Mouse (Mus musculus) CD4-positive, CD25-positive, alpha-beta regulatory T cell, adult 4 months (primary cell): ENCODE data around the gene Ubxn10. TPM values are rescaled to one million over a fixed set of nuclear protein-coding genes. Genes with fewer than 3 reads are reported as not detected.

Source experiments
- ATAC-seq: one replicate; pipeline ENCODE4 v1.8.0; 2017
- polyA plus RNA-seq, 2 experiments: library from polyadenylated mRNA; unstranded; fragments of 100-300 nt; shearing (Covaris generic); gene quantifications; one replicate each; pipeline ENCODE4 v1.2.1; 2017

The Ubxn10 gene
- not detected for polyA plus RNA-seq

DNA sequence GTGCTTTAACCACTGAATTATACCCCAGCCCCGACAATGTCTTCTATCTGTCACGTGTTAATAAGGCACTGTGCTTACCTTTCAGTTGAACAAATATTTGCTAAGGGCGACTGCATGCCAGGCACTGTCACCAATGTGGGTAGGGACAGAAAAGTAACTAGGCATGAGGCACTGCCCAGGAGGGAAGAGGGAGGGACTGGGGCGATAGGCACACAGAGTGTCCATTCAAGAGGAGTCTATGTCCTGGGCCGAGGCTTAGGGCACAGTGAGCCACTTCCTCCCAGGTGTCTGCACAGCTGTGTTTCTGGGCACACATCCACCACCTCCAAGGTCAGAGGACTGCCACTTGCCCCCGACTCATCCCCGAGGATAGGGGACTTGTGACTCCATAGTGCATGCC lies at the start of gene Ubxn10:
Ubxn10 (minus strand) TSS at position 137 of the 400 bp plus-strand sequence.
- no peak for ATAC-seq

DNA sequence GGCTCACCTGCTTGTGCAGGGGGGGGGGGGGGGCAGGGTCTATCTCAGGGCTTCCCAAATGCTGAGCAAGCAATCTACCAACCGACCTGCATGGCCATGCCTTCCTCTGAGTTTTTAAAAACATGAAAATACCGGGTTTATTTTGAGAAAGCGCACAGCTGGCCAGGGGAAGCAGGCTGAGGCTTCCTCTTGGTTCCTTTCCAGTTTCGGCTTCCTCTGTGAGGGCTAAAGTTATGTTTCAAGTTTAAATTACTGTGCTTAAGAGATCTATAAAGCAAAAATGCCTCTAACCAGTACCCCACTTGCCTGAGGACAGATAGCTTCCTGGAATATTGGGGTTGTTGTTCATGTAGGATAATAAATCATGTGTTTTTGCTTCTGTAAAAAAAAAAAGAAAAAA lies 49.2 kb upstream of the Ubxn10 start:
- ATAC-seq, result no peak

DNA sequence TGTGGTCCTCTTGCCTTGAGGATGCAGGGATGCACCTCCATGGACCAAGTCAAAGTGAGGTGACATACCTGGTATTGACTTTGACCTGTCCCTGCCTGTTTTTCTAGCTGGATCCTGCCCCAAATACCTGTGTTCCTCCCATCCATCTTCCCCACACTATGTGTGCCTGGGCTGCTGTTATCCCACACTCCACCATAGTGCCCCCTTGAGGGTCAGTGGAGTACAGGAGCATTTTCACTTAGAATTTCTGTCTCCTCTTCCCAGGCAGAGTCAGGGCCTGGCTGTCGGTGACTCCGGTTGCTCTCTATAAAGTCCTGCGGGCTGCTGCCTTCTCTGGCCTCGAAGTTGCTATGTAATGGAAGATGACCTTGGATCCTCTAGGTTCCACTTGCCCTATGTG lies 48.8 kb upstream of the Ubxn10 start:
- ATAC-seq, result no peak

DNA sequence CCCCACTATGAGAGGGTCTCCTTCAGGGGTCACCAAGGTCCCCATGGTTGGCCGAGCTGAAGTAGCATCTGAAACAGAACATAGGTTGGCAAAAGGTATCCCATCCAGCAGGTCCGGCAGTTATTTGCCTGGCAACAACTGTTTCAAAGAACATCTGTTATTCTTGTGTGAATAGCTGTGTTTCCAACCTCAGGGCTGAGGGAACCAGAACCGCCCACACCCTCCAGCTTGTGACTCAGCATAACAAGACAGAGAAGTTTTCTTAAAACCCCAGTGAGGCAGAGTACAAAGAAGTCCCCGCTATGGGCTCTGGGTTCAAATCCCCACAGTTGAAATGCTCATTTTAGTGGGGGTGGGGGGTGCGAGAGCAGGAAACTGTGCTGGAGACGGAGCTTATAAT lies 45.1 kb upstream of the Ubxn10 start:
- no peak for ATAC-seq

DNA sequence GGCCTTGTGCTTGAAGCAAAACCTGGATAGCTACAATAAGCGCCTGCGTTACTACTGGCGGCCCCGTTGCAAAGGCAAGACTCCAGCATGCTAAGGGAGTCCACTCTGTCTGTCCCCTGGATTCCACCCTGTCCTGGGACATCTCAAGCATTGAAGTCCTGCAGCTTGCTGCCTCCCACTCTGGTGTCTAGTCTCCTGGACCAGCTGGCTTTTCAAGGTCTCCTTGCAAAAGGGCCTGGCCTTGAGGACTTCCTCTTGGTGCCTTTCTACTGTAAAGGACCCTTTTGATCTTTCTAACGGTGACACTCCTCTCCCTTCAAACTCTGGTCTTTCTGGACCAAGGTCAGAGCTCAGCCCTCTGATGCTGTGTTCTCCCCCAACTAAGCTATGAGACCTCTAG lies 43.3 kb upstream of the Ubxn10 start:
- ATAC-seq, result no peak

DNA sequence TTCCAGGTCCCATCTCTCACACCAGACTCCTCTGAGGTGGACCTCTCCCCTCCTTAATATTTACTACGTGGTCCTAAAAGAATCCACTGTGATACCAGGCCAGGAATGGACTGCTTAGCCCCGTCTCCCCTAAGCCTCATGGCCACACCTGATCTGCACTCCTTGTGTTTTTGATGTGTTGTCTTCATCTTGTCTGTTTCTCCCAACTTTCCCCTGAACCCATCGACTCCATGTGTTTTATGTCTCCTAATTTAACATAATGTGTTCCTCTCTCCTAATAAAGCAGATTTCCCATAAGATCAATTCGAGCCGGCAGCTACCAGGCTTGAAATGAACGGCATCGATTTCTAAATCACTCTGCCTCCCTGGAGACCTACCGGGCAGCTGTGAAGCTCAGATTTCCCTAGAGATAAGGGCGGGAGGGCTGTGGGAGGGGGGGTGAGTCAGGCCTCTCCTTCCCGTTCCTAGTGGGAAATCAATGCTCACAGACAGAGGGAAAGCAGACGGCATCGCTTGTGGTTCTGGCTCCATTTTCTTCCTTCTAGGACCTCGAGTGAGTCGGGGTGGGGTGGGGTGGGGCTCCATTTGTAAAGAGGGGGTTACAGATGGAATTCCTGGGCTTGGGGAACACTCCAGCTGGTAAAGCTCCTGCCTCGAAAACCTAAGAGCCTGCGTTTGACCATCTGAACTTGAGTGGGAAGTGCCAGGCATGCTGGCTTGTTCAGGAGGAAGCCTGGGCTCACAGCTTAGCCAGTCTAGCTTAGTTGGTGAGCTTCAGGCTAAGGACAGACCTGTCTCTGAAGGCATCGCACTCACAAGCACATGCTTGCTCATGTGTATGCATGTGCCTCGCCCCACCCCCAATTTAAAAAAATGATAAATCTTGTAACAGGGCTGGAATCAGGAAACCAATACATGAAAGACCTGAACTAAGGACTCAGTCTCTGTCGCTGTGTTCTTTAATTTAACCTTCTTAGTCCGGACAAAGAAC lies 40.7 kb upstream of the Ubxn10 start:
- no peak for ATAC-seq

DNA sequence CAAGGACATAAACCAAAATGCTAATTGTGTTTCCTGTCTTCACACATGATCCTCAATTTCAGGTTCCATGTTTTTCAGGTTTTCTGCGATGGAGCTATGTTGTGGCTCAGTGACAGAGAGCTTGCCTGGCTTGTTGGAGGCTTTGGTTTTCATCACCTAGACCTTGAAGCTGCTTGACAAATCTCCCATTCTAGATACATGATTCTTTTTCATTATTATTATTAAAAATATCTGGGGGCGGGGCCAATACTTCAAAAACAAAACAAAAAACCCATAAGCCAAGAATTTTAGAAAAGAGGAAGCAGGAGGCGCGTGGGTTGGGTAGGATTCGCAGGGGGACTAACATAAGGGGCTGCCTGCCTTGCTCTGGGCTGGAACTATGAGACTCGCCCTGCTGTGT lies 38.5 kb upstream of the Ubxn10 start, which contains the start of gene Pla2g2d:
Pla2g2d (plus strand) TSS at position 301 of the 400 bp plus-strand sequence.
- ATAC-seq, result no peak

DNA sequence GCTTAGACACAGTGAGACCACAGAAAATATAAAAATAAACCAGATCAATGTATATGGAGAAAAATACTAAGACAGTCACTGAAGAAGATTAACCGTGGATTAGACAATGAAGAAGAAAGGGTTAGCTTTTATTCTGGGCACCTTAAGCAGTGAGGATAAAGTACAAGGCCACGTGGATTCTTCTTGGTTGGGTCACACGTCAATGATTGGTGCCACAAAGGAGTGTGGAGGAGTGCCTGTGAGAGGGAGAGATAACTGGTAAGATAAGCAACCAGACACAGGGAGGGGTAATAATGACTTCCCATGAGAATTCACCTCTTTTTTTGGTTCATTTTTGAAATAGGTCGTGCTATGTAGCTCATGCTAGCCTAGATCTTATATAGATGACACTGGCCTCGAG lies 35.4 kb upstream of the Ubxn10 start:
- no peak for ATAC-seq

DNA sequence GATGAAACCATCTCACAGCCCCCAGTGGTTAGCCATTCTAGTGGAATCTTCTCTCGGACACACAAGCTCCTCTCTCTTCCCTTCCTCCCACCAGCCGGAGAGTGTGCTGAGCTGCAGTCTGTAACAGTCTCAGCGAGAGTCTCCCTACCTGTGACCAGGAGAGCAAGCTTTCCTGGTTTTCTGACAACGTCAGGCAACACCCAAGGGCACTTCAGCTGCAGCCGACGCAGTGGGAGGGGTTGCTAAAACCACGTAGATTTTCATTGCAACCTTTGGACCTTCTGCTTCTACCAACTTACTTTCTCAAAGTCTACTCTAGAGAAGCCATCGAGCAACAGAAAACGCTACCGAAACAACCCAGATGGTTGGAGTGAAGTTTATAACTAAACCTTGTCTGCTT lies 35.0 kb upstream of the Ubxn10 start:
- no peak for ATAC-seq

DNA sequence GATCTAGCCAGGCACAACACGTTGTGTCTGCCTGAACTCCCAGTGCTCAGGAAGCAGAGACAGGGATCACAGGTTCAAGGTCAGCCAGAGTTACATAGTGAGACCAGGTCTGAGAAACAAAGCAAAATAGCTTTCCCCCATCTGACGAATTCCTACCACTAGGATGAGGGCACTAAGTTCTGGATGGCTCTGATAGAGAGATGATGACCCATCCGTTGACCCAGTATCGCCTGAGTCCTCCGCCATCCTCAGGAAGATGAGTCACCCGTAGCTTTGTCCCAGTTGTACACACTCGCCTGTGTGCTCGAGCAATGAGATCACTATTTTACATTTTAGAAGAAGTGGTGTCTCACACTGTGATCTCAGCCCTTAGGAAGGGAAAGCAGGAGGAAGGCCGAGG lies 25.3 kb upstream of the Ubxn10 start:
- ATAC-seq, result no peak

DNA sequence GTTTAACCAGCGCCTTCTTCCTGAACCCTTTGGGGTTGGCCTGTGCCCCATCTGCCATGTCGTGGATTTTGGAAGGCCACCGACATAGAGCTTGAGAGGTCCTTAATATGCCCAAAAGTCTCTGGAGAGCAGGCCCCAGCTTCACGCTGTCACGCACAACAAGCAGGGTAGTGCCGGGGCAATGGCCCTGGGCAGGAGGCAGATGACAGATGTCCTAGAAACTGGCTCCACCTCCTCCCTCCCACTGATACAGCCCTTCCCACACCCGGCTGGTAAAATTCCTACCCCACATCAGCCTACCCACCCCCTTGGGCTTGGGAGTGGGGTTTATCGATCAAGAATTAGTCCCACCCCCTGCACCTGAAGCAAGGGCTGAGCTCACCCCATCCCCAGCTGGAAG lies 20.4 kb upstream of the Ubxn10 start, which contains the start of gene Pla2g2f:
Pla2g2f (minus strand) TSS at position 211 of the 400 bp plus-strand sequence.
- no peak for ATAC-seq

DNA sequence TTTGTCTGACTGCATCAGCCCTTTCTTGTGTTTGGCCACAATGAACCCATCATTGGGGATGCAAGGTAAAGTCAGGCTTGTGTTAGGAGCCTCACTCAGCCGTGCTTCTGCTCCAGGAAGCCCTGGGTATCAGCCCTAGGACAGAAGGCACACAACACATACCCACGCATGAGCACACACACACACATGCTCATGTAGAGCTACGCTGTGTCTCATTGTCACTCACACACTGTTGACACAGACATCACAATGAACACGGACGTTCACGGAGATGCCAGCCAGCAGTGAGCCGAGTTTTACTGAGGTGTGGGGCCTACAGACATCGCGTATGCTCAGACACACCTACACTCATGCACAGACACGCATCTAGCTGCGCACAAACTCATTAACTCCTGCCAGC lies 19.0 kb upstream of the Ubxn10 start:
- no peak for ATAC-seq

DNA sequence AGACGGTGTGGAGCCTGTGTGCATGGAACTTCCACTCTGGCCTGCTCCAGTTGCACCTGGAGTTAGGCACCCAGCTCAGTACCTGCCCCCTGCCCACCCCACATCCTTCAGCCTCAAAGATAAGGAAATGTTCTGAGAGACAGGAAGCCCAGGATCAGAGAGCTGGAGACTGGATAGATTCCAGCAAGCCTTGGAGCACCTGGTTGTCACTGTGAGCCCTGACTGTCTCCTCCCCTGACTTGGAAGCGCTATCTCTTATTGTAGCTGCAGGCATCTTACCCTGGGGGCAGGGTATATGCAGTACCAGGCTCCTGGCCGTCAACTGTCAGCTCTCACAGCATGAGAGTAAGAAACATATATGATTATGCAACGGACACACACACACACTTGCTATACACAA lies 18.5 kb upstream of the Ubxn10 start:
- ATAC-seq, result no peak

DNA sequence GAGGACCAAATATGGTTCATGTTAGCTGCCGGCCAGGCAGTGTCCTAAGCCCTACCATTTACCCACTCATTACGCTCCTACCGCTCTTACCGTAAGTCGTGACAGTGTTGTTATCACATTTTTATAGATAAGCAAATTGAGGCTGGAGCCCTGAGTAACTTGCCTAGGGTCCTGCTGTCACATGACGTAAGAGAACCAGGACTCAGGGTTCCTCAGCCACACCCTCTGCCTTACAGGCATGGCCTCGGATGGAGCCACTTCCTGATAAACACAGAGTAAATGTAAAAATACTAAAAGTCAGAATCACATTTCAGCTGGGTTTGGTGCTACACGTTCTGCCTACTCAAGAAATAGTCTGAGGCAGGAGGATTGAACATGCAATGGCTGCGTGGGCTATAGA lies 17.5 kb upstream of the Ubxn10 start:
- no peak for ATAC-seq

DNA sequence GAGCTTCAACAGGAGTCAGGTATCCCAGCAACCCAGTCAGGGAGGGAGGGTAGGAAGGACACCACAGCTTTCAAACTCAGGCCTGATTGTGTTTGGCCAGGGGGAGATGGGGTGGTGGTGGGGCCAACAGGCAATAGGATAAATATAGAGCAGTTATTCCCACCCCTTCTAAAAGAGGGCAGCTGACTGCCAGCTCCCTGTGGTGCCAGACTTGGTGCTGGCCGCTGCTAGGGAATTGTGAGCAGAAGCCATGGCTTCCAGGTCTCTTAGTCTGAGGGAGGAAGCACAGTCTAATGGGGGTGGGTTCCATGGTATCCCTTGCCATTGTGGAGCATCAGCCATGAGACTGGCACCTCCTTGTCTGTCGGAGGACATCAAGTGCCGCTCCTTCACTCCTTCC lies 16.6 kb upstream of the Ubxn10 start:
- ATAC-seq, result no peak

DNA sequence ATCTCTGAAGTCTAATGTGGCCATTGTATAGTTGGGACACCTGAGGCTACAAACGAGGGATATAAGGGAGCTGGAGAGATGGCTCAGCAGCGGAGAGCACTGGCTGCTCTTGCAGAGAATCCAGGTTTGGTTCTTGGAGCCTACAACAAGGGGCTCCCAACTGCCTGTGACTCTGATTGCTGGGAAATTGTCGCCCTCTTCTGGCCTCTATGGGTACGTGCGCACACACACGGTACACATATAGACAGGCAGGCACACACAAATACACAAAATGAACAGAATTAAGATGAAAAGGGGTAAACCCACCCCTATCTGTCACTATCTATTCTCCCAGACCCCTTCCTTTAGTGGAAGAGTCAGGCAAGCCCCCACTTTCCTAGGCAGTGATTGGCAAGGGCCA lies 15.6 kb upstream of the Ubxn10 start:
- ATAC-seq, result no peak

DNA sequence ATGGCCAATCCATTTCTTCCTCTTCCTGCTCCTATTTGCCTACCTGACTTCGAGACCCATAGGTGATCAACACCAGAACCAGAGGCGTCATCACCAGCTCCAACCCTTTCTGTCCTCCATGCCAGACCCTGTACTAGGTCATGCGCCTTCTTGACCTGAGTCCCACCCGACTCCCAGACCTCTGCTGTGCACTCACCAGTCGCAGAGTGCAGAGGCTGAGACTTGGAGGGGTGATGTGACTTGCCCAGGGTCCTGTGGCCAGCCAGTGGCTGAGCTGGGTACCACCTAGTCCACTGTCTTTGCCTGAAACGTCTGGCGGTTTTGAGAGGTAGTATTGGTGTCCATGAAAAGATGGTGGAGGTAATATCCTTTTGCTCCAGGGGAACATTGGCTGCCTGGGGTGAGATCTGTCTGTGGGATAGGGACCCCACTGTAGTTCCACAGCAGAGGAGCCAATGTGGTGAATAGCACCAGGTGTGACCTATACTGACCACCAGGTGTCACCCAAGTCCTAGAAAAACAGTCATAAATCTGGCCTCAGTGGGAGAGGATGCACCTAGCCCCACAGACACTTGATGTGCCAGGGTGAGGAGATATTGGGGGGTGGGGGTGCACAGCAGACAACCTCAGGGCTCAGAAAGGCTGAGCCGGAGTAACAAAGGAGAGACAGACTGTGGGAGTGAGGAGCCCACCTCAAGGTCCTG lies 11.6 kb upstream of the Ubxn10 start:
- no peak for ATAC-seq

DNA sequence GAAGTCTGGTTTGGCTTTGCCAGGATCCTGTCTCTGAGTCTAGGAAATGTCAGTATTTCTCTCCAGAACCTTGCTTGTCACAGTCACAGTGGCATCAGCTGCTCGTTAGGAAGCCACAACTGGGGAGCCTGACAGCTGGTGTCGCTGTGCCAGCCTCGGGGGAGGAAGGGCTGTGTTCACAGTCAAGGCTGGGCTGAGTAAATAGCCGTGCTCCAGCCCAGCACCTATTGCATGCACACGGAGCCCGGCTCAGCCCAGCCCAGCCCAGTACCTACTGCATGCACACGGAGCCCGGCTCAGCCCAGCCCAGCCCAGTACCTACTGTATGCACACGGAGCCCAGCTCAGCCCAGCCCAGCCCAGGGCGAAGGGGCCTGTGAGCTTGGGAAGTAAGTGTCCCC lies 10.9 kb upstream of the Ubxn10 start:
- ATAC-seq, result no peak

DNA sequence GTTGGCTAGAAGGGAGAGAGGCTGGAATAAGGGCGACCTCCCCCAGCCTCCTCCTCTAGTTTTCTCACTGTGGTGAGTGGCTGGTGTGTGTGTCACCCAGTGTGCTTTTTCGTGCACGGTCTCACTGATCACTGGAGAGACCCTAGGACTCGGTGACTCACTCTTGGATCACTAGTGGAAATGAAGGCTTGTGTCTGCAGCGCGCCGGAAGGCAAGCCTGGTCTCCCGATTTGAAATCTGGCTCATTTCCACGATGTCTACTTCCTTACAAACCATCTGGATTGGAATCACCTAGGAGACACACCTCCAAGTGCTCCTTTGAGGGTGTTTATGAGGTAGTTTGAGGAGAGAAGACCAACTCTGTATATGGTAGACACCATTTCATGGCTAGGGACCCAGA lies 9.9 kb upstream of the Ubxn10 start:
- ATAC-seq, result no peak

DNA sequence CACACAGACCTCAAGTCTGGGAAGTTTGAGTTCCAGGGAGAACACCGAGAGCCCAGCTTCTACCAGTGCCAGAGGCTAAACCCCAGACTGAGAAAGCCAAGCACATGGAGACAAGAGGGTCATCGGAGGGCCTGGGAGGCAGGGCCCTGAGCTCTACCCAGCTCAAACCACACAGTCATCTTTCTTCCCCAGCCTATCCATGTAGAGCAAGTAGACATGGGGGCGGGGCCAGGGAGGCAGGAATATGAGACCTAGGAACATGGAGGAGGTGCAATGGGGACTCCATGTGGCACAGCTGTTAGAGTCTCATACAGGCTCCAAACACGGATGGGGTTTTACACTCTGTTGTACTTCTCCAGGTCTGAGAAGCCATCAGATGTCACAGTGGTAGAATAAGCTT lies 8.9 kb upstream of the Ubxn10 start:
- ATAC-seq, result no peak

DNA sequence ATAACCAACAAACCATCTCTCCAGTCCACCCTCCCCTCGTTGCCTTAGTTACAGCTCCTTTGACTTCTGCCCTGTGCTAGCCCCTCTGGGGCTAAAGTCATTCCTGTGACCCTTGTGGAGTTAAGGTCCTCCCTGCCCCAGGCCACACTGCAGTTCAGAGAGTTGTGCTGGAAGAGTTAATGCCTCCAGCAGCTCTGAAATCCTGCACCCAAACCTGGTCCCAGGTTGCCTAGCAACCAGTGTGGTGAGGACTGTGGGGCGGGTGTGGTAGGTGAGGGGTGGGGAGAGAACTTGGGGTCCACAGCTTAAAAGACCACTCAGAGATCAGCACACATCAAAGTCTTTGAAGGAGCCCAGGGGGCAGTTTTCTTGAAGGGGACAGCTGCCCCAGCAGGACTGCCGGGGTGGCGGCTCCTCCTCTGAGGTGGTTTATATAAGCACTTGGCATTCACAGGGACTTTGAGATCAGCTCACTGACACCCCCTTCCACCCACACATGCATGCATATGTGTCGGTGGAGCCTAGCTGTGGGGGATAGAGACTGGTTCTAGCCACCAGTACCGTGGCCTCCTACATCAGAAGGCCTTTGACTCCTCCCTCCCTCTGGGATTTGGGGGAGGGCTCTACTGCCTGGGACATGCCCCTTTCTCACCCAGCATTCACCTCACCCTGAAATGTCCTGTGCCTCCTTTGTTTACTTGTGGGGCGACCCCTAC lies 2.3 kb upstream of the Ubxn10 start:
- no peak for ATAC-seq

DNA sequence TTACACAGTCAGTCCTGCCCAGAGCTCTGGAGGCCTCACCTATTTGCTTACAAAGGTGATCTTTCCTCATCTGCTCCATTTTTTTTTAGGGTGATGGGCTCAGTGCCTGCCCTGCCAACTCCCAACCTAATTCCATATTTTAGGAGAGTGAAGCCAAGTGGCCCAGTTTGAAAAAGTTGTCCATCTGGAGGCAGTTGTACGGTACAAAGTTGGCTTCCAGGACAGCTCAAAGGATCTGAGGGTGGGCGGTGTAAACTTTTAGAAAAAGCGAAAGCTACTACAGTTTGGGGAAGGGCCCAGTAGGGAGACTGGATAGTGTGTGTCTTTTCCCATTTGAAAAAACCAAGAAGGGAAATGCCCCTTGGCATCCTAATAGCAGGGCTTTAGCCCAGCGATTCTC lies 2.1 kb downstream of the Ubxn10 start:
- ATAC-seq, result no peak

DNA sequence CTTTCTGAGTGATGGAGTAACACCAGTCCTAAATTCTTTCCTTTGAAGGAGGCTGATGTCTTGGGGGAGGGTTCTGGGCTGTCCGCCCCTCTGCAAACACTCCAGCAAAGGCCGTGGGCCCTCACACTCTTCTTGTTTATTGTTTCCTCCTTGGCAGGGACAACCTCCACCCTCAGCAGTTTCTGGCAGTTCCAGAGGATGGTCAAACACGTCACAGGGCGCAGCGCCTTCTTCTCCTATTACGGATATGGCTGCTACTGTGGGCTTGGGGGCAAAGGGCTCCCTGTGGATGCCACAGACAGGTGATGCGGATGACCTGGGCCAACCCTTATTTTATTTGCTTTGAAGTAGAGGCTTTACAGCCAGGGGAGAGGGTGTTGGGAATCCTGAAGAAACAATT lies 2.9 kb downstream of the Ubxn10 start:
- ATAC-seq, result no peak
